Mouse (Mus musculus) monocyte, adult 59 days (primary cell): ENCODE measurements around the gene H2al1b. TPM values are rescaled to one million over a fixed set of nuclear protein-coding genes. Genes with fewer than 3 reads are reported as not detected.

Experiments used
- total RNA-seq, 2 experiments: library from RNA; stranded (reverse); gene quantifications; one replicate each; pipeline ENCODE4 v1.2.4; 2023

The H2al1b gene
- total RNA-seq, result not detected

GRCm38 (mm10) chrX:11302132-11302531 is at the start of gene H2al1b:
TSS of gene H2al1b (plus strand) at chrX:11302432.

GRCm38 (mm10) chrX:11298957-11299356 is 3.3 kb upstream of the H2al1b start, which contains the start of gene H2al1a:
TSS of gene H2al1a (plus strand) at chrX:11299257.

GRCm38 (mm10) chrX:11305355-11305754 is 3.1 kb downstream of the H2al1b start, which contains the start of gene H2al1c:
TSS of gene H2al1c (plus strand) at chrX:11305655.

GRCm38 (mm10) chrX:11308524-11308923 is 6.3 kb downstream of the H2al1b start, which contains the start of gene H2al1d:
TSS of gene H2al1d (plus strand) at chrX:11308824.

GRCm38 (mm10) chrX:11311634-11312033 is 9.4 kb downstream of the H2al1b start, which contains the start of gene H2al1e:
TSS of gene H2al1e (plus strand) at chrX:11311934.

GRCm38 (mm10) chrX:11314858-11315257 is 12.6 kb downstream of the H2al1b start, which contains the start of gene H2al1f:
TSS of gene H2al1f (plus strand) at chrX:11315158.

GRCm38 (mm10) chrX:11317956-11318355 is 15.7 kb downstream of the H2al1b start, which contains the start of gene H2al1g:
TSS of gene H2al1g (plus strand) at chrX:11318256.

GRCm38 (mm10) chrX:11321192-11321591 is 19.0 kb downstream of the H2al1b start, which contains the start of gene H2al1h:
TSS of gene H2al1h (plus strand) at chrX:11321492.

GRCm38 (mm10) chrX:11324359-11324758 is 22.1 kb downstream of the H2al1b start, which contains the start of gene H2al1i:
TSS of gene H2al1i (plus strand) at chrX:11324659.

GRCm38 (mm10) chrX:11327522-11327921 is 25.3 kb downstream of the H2al1b start, which contains the start of gene H2al1j:
TSS of gene H2al1j (plus strand) at chrX:11327822.

Other genes starting within 250 kb of the H2al1b start
- not detected for gene H2al1a, start 3.2 kb upstream of the H2al1b start, total RNA-seq
- gene H2al1c, start 3.2 kb downstream of the H2al1b start, total RNA-seq, result not detected
- gene H2al1d, start 6.4 kb downstream of the H2al1b start, total RNA-seq, result not detected
- not detected for gene H2al1e, start 9.5 kb downstream of the H2al1b start, total RNA-seq
- not detected for gene H2al1f, start 12.7 kb downstream of the H2al1b start, total RNA-seq
- not detected for gene H2al1g, start 15.8 kb downstream of the H2al1b start, total RNA-seq
- gene H2al1h, start 19.1 kb downstream of the H2al1b start, total RNA-seq, result not detected
- gene H2al1i, start 22.2 kb downstream of the H2al1b start, total RNA-seq, result not detected
- gene H2al1j, start 25.4 kb downstream of the H2al1b start, total RNA-seq, result not detected